Mouse (Mus musculus): ENCODE results near the gene Phldb1. TPM values are rescaled to one million over a fixed set of nuclear protein-coding genes. Genes with fewer than 3 reads are reported as not detected.

The Phldb1 gene
- total RNA-seq, 2 experiments from 2014 or later: 124 to 132 TPM

DNA sequence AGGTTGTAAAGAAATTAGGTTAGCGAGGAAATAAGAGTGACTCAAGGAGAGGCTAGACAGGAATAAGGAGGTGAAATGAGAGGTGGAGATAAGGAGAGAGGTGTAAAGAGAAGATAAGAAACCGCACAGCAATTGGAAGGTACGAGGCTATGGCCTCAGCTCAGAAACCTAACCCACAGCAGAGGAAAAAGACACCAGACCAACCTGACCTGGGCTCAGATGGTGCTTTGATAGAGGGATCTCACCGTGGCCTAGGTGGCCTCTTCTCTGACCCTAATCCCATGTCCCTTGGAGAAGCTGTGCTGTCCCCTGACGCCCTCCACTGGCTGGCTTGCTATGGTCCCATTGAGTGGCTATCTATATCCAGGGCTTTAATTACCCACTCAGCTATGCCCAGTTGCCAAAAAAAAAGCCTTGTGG is 2.9 kb downstream of the Phldb1 start:
- no peak for DNase-seq
- intact Hi-C loops (cut with DNase I): loop anchor here (5.0 kb wide), 1 partner anchor 40 kb away; no protein-coding TSS in a partner anchor

GRCm38 (mm10) chr9:44727441-44727840 is 7.6 kb downstream of the Phldb1 start:
- intact Hi-C loops (cut with DNase I): no loop called here
- DNase-seq: no peak

- no peak for DNase-seq
- intact Hi-C loops (cut with DNase I): no loop called here
Measured at GRCm38 (mm10) chr9:44726431-44727146, 8.4 kb downstream of the Phldb1 start.

DNA sequence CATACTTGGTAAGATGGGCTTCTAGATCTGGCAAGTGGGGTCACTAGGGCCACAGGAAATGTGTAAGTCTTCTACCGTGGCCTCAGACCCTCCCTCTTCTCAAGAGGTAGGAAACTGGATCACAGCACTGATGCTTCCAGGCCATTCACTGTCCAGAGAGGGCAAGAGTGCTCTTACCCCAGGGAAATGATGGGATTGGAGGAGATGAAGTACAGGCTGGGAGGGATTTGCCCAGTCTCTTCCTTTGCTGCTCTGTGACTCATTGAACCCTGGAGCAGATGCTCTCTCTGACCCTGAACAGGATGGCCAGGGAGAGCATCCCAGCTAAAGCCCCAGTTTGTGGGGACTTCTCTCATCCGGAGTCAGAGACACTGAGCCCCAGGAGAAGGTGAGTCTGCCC is 10.3 kb downstream of the Phldb1 start:
- intact Hi-C loops (cut with DNase I): no loop called here
- DNase-seq: no peak

DNA sequence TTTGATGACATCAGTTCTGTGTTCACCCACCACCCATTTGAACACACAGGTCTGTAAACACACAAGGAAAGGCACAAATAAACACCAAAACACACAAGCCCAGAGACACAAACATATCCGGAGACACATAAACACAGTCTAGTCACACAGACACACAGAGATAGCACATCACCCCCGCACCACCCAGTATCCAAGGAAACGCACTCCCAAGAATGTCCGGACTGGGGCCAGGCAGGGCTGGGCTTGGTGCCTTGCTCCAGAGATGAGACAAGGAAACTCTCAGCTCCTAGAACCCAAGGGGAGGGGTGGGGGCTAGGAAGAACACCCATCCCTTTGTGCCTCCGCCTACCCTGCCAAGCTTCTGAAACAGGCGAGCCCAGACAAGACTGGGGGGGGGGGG is 10.8 kb downstream of the Phldb1 start:
- peak; percentile 63 to 66 for DNase-seq

GRCm38 (mm10) chr9:44723521-44724041 is 11.4 kb downstream of the Phldb1 start:
- no peak for DNase-seq
- intact Hi-C loops (cut with DNase I): no loop called here

More for the DNA sequence above, 10.8 kb downstream of the Phldb1 start:
- intact Hi-C loops (cut with DNase I): no loop called here

- intact Hi-C loops (cut with DNase I): no loop called here
- DNase-seq: peak in 1 of 2 experiments; percentile 37
Measured at GRCm38 (mm10) chr9:44723008-44723407, 12.0 kb downstream of the Phldb1 start.

- no peak for DNase-seq
- intact Hi-C loops (cut with DNase I): no loop called here
Measured at GRCm38 (mm10) chr9:44722575-44722974, 12.4 kb downstream of the Phldb1 start.

DNA sequence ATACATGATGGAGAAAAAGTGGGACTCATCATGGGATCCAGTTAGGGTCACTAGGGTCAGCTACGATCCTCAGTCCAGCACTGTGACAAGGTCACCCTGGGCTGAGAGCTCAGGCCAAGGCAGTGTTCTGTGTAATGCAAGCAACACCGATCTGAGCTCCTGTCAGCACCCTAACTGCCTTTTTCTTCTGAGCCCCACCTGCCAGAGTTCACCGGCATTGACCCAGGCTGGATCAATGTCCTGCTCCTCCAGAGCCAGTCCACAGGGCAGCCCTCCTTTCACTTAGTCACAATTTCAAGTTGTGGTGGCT is 13.2 kb downstream of the Phldb1 start:
- DNase-seq: no peak
- intact Hi-C loops (cut with DNase I): no loop called here

DNA sequence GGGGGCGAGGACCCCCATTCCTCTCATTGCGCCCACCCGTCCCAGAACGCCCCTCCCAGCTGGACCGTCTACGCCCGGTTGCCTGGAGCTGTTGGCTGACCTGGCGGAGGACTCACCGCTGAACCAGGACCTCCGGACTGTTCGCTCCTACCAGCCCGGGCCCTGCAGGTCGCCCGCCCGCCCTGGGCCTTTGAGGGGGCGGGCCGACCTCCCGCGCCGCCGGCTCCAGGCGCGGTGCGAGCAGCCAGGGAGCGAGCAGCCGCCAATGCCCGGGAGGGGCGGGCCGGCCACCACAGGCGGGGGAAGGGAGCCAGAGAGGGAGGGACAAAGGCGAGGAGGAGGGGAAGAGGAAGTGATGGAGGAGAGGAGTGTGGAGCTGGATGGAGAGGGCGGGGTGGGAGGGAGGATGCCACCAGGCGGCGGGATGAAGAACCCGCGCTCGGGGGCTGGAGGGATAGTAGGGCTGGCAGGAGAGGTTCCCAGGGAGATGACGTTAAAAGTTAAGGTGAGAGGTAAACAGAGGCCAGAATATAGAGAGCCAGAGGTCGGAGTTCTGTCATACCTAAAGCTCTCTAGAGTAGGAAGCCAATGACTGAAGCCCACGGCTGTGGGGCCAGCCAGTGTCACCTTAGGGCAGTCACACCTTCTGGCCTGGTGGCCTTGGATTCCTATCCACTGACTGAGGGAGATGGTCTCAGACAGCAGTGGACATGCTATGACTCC is 13.7 kb downstream of the Phldb1 start:
- intact Hi-C loops (cut with DNase I): no loop called here

DNA sequence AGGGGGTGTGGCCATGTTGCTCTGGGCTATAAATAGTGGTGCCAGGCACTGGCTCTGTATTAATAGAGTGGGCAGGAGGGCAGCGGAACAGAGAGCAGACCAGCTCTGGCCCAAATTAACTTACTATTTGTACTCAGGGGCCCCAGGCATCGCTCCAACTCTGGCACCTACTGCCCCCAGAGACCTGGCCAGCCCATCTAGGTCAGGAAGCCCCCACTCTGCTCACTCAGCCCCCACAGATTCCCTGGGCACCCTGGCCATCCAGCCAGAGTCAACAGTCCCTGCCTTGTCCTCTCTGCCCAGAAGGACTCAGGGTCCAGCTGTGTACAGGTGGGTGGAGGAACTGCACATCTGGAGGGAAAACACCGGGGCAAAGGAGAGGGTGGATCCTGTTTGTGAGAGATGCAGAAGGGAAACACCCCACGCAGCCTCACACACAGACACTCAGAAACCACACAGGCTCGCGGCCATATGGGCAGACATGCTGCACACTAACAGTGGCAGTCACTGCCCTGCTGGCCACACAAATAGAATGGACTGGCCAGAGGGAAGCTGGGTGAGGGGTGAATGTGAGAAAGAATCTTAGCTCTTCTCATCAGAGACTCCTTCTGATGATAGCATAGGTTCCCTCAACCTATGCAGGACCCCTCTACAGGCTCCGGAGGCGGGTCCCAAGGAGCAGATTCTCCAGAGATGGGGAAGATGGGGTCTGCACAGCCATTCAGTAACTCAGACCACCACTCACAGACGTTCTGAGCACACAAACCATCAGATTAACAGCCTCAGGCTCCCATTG is 14.4 kb downstream of the Phldb1 start:
- DNase-seq: peak; percentile 42 to 61
- intact Hi-C loops (cut with DNase I): no loop called here

More for the DNA sequence above, 13.7 kb downstream of the Phldb1 start:
- DNase-seq: peak; percentile 90 to 94

- intact Hi-C loops (cut with DNase I): no loop called here
- DNase-seq: no peak
Measured at GRCm38 (mm10) chr9:44719632-44720357, 15.2 kb downstream of the Phldb1 start.

DNA sequence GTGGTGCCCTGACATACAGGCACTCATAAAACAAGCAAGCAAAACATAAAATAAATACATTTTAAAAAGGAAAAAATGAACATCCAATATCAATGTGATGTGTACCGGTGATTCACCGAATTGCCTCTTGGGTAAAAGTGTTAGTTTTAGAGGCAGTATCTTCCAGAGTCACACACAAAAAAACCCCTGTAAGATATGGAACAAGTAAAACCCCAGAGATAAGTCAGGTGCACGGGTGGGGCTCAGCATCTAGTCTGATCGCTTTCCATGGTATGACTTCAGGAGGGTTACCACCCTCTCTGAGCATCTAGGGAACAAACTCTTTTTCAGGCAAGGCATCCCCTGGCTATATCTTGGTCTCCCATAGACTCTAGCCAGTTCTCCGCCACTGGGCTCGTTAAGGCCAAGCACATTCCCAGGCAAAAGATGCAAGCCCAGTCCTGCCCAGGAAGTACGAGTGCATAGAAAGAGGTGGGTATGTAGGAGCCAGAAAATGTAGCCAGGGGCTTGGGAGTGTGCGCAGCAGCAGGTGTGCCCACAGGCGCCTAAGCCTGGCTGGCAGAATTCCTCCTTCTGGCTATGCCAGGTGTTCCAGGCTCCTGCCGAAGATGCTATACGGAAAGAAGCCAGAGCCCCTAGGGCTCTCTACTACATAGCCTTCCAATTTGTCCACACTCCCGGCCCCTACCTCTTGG is 15.9 kb downstream of the Phldb1 start:
- DNase-seq: no peak
- intact Hi-C loops (cut with DNase I): no loop called here

- intact Hi-C loops (cut with DNase I): no loop called here
- DNase-seq: peak; percentile 74 to 86
Measured at GRCm38 (mm10) chr9:44717822-44718242, 17.2 kb downstream of the Phldb1 start.

DNA sequence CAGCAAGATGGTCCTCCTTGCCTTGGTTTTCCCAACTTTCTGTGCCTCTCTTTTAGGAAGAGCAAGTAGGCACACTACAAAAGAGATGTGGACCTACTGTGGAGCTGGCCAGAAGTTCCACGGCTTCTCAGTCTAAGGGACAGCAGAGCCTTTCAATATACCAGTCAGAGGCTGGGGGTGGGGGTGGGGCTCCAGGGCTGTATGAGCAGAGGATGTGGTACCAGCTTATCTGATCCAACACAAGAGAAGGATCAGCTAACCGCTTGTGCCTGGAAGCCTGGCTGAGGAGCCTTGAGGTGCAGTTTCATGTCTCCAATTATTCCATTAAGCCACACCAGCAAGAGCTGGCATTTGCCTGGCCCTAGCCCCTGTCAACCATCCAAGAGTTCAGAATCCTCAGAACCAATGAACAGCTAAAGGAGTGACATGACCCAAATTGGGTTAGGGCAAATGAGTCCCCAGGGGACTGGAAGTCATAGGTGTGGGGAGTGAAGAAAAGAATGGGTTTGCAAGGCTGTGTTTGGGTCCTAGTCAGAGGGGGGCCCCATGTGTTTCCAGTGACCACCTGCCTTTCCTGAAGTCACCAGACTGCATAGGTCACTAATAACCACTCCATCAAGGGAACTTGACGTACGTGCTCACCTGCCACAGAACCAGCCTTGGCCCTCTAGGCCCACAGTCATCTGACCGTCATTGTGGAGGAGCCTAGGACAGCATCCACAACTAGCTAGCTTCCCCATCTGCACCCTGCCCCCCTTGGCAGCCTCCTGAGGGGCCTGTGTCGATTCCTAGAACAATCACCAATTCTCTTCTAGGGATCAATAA is 17.8 kb downstream of the Phldb1 start:
- DNase-seq: no peak
- intact Hi-C loops (cut with DNase I): no loop called here

- intact Hi-C loops (cut with DNase I): no loop called here
- no peak for DNase-seq
Measured at GRCm38 (mm10) chr9:44715705-44716362, 19.2 kb downstream of the Phldb1 start.

DNA sequence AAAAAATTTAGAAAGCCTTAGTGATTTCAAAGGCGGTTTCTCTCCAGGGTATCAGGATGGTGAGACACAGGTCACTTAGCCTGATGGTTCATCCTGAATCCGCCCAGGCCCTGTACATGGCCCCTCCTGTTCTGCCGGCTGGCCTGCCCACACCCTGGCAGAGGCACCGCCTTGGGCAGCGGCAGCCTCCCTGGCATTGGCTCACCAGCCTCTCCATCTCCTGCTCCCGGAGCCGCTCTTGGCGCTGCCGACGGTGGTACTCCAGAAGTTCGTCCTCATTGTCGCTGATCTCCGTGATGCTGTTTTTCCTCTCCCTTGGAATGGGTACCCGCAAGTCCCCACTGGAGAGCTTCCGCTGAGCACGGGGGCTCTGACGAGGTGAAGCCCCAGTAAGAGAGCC is 19.9 kb downstream of the Phldb1 start:
- DNase-seq: no peak
- intact Hi-C loops (cut with DNase I): no loop called here

DNA sequence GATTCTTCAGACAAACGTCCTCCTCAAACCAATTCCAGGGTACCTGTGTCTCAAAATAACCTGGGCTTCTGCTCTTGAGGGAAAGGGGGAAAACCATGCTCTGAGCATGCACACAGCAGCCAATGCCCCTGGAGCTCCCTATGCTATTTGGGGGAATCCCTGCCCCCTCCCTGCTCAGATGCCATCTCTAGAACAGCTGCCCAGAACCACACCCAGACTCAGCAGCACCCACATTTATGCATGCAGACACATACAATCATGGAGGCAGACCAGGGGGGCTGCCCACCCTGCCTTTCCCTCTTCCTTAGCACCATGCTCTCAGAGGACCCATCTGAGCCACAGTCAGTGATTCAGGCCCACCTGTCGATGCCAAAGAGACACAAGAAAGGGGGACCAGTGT is 21.4 kb downstream of the Phldb1 start:
- intact Hi-C loops (cut with DNase I): no loop called here
- no peak for DNase-seq

All from heart, postnatal 14 days (tissue).